Mouse (Mus musculus) megakaryocyte, embryonic 14.5 days (primary cell): ENCODE results near the gene Gm9922. TPM values are rescaled to one million over a fixed set of nuclear protein-coding genes. Genes with fewer than 3 reads are reported as not detected.
A peak's percentile ranks its signal among the peaks of the same experiment; 100 is the strongest.

Experiments
- H3K27me3 ChIP-seq: replicated peaks from 2 replicates; pipeline ENCODE3; 2012; ENCODE audit warnings: inconsistent platforms
- H3K36me3 ChIP-seq: replicated peaks from 2 replicates; pipeline ENCODE3; 2012; ENCODE audit warnings: low read length, inconsistent platforms, mixed read lengths
- H3K4me1 ChIP-seq: 2 replicates; pipeline ENCODE4 v1.6.1; 2012; ENCODE audit warnings: inconsistent platforms
- H3K4me3 ChIP-seq: replicated peaks from 2 replicates; pipeline ENCODE3; 2012; ENCODE audit warnings: moderate library complexity, mild to moderate bottlenecking, inconsistent platforms
- H3K9me3 ChIP-seq: 2 replicates; pipeline ENCODE4 v1.6.1; 2012; ENCODE audit warnings: inconsistent platforms
- FLI1 ChIP-seq: IDR thresholded peaks from 2 replicates; pipeline ENCODE4 v1.6.1; 2012; ENCODE audit warnings: low read length, inconsistent platforms, mixed read lengths
- GATA1 ChIP-seq: IDR thresholded peaks from 3 replicates; pipeline ENCODE4 v1.6.1; 2012; ENCODE audit warnings: mixed read lengths, low read length, inconsistent platforms, borderline replicate concordance
- polyA plus RNA-seq: library from polyadenylated mRNA; stranded (reverse); fragments of >175 nt; gene quantifications from 2 replicates; pipeline ENCODE4 v1.2.3, GENCODE M21; 2012; ENCODE audit warnings: low replicate concordance; ENCODE audit not compliant: insufficient read depth

Gene Gm9922
- not detected in 2 replicates for polyA plus RNA-seq

GRCm38 (mm10) chr14:101729237-101729971 is at the start of gene Gm9922, which contains the start of gene Lmo7:
Gene Gm9922, minus strand, starts transcription at chr14:101729814.
Gene Lmo7, plus strand, starts transcription at chr14:101729957.
- Histone ChIP-seq H3K4me1 (peaks cover 17% of the 10 kb centered on the region), H3K4me3 (peak within 1 kb of the TSS; percentile 90), H3K27me3 (peaks cover 60% of the 10 kb centered on the region), H3K9me3 (no peaks in the 10 kb centered on the region), H3K36me3 (no peaks in the 10 kb centered on the region)
- TF ChIP-seq GATA1 (no peak), FLI1 (no peak)

GRCm38 (mm10) chr14:101778426-101778825 is 48.8 kb upstream of the Gm9922 start:
- H3K36me3 ChIP-seq, result no peaks in the 10 kb centered on the region
- H3K27me3 ChIP-seq, result no peaks in the 10 kb centered on the region
- no peaks in the 10 kb centered on the region for H3K4me1 ChIP-seq
- no peaks in the 10 kb centered on the region for H3K9me3 ChIP-seq
- no peak overlapping the region for H3K4me3 ChIP-seq
- TF ChIP-seq GATA1 (no peak), FLI1 (no peak)

GRCm38 (mm10) chr14:101777129-101777493 is 47.5 kb upstream of the Gm9922 start:
- Histone ChIP-seq H3K9me3 (no peaks in the 10 kb centered on the region), H3K36me3 (no peaks in the 10 kb centered on the region), H3K27me3 (no peaks in the 10 kb centered on the region), H3K4me3 (no peak overlapping the region), H3K4me1 (no peaks in the 10 kb centered on the region)
- TF ChIP-seq GATA1 (no peak), FLI1 (no peak)

GRCm38 (mm10) chr14:101776296-101777128 is 46.9 kb upstream of the Gm9922 start:
- Histone ChIP-seq H3K9me3 (no peaks in the 10 kb centered on the region), H3K4me1 (no peaks in the 10 kb centered on the region), H3K36me3 (no peaks in the 10 kb centered on the region), H3K4me3 (no peak overlapping the region), H3K27me3 (no peaks in the 10 kb centered on the region)
- TF ChIP-seq FLI1, result no peak

- no peak for TF ChIP-seq GATA1
- TF ChIP-seq FLI1, result no peak
- H3K4me1 ChIP-seq, result no peaks in the 10 kb centered on the region
These were observed 45.0 kb upstream of the Gm9922 start for GRCm38 (mm10) chr14:101774631-101775030.

GRCm38 (mm10) chr14:101771756-101772155 is 42.1 kb upstream of the Gm9922 start:
- Histone ChIP-seq H3K4me3 (no peak overlapping the region), H3K9me3 (no peaks in the 10 kb centered on the region), H3K36me3 (no peaks in the 10 kb centered on the region), H3K4me1 (no peaks in the 10 kb centered on the region), H3K27me3 (no peaks in the 10 kb centered on the region)
- TF ChIP-seq GATA1 (no peak), FLI1 (no peak)

More at GRCm38 (mm10) chr14:101774631-101775030, 45.0 kb upstream of the Gm9922 start:
- no peaks in the 10 kb centered on the region for H3K36me3 ChIP-seq
- no peaks in the 10 kb centered on the region for H3K27me3 ChIP-seq
- H3K9me3 ChIP-seq, result no peaks in the 10 kb centered on the region
- H3K4me3 ChIP-seq, result no peak overlapping the region

- no peak overlapping the region for H3K4me3 ChIP-seq
- H3K36me3 ChIP-seq, result no peaks in the 10 kb centered on the region
- H3K9me3 ChIP-seq, result no peaks in the 10 kb centered on the region
- H3K4me1 ChIP-seq, result no peaks in the 10 kb centered on the region
- TF ChIP-seq FLI1, result no peak
- TF ChIP-seq GATA1, result no peak
- H3K27me3 ChIP-seq, result no peaks in the 10 kb centered on the region
These were observed 41.7 kb upstream of the Gm9922 start for GRCm38 (mm10) chr14:101771336-101771735.

- Histone ChIP-seq H3K36me3 (no peaks in the 10 kb centered on the region), H3K9me3 (no peaks in the 10 kb centered on the region), H3K27me3 (no peaks in the 10 kb centered on the region)
These were observed 34.2 kb upstream of the Gm9922 start for GRCm38 (mm10) chr14:101763762-101764295.

GRCm38 (mm10) chr14:101762267-101762666 is 32.7 kb upstream of the Gm9922 start:
- Histone ChIP-seq H3K36me3 (no peaks in the 10 kb centered on the region), H3K27me3 (no peaks in the 10 kb centered on the region), H3K9me3 (no peaks in the 10 kb centered on the region), H3K4me3 (no peak overlapping the region), H3K4me1 (no peaks in the 10 kb centered on the region)
- TF ChIP-seq FLI1 (no peak), GATA1 (no peak)

More at GRCm38 (mm10) chr14:101763762-101764295, 34.2 kb upstream of the Gm9922 start:
- TF ChIP-seq GATA1, result no peak
- no peak for TF ChIP-seq FLI1
- Histone ChIP-seq H3K4me3 (no peak overlapping the region), H3K4me1 (no peaks in the 10 kb centered on the region)
